Mouse (Mus musculus) left cerebral cortex, postnatal 36 days (tissue): Measurements from ENCODE around the gene Tmem41b. TPM values are rescaled to one million over a fixed set of nuclear protein-coding genes. Genes with fewer than 3 reads are reported as not detected.
"Not testable (repeated sequence)": the region's sequence is repeated elsewhere in the genome, so short reads cannot be mapped to it uniquely, and the experiment has no call there.

Experiments
- DNase-seq, 2 experiments: peaks; one replicate each; pipeline ENCODE4 v3.0.0; 2021 to 2022; ENCODE audit warnings: low spot score in 2 of 2, mixed read lengths in 1 of 2
- intact Hi-C: fragments of 180-260 bp; cut with DNase I; formaldehyde crosslinking; loops from one replicate; pipeline ENCODE4 v1.15.1; 2025
- total RNA-seq, 2 experiments: library from RNA; stranded (reverse); gene quantifications; 2 replicates each; pipeline ENCODE4 v1.2.3; 2021

Tmem41b gene
- total RNA-seq: 10 to 100 TPM; 51.4 to 56.6 TPM

GRCm38 (mm10) chr7:109986775-109987174 lies at the start of gene Tmem41b:
Tmem41b (minus strand) TSS chr7:109986929.
- DNase-seq: not testable (repeated sequence)
- intact Hi-C loops: loop anchor here (1.0 to 2.0 kb wide), 2 partner anchors 32 to 74 kb away; partner anchors contain the start of genes Ipo7 and Zfp143

GRCm38 (mm10) chr7:110030342-110030741 lies 43.6 kb upstream of the Tmem41b start:
- no peak for DNase-seq
- intact Hi-C loops: no loop called here

- intact Hi-C loops: no loop called here
- DNase-seq: no peak
These were observed 42.1 kb upstream of the Tmem41b start for GRCm38 (mm10) chr7:110028826-110029225.

DNA sequence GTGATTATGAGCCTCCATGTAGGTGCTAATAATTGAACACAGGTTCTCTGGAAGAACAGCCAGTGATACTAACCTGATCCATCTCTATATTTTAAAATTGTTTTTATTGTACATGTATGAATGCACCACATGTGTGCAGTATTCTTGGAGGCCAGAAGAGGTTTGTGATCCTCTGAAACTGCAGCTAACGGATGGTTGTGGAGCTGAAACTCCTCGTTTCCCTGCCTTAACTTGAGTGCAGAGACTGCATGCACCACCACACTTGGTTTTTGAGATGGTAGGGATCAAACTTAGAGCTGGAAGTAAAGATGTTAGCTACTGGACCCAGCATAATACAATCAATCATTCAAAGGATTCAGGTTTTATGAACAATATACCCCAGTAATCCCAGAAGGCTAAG lies 39.9 kb upstream of the Tmem41b start:
- intact Hi-C loops: no loop called here
- DNase-seq: no peak

- intact Hi-C loops: no loop called here
- no peak for DNase-seq
These were observed 36.8 kb upstream of the Tmem41b start for GRCm38 (mm10) chr7:110023553-110023952.

DNA sequence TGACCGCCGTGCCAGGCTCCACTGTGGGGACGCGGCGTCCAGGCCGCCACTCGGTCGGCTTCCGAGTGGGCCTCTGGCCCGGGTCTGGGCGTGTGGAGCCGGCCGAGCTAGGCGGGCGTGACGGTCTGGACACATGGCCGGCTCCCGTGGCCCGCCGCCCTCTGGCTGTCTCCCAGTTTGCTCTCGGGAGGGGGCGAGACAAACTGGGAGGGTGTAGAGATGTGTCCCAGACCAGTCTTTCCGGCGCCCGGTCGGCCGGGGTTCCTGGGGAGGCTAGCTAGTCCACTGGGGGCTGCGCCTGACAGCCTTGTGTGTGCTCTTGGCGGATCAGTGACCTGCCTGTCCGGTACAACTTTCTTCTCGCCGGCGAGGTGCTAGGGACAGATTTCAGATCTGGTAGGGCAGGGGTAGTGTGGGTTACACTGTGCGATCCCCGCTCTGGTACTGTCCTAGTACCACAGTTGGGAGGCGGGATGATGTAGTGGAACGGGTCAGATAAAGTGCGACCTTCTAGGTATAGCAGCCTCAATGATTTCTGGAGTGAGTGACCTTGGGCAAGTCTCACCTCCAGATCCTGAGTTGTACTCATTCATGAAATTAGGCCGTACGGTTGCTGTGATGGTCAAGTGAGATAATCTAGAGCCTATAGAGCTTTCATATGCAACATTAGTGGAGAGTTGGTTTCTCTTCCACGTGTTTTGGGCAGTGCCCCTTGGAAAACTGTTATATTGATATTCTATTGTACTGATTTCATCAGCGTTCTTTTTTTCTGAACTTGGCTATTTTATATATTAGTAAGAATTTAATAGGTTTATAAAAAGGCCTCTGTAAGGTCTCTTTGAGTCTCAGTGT lies 32.1 kb upstream of the Tmem41b start:
- intact Hi-C loops: loop anchor here (1.0 kb wide), 2 partner anchors 33 to 42 kb away; partner anchors contain the start of genes Tmem41b and Zfp143
- peak; percentile 36 to 55 for DNase-seq

GRCm38 (mm10) chr7:110018117-110018630 lies 31.4 kb upstream of the Tmem41b start, which contains the start of gene Ipo7:
Ipo7 (plus strand) TSS chr7:110018274.
- intact Hi-C loops: loop anchor here (1.0 kb wide), 2 partner anchors 32 to 43 kb away; partner anchors contain the start of genes Tmem41b and Zfp143
- DNase-seq: peak; percentile 91 to 94

DNA sequence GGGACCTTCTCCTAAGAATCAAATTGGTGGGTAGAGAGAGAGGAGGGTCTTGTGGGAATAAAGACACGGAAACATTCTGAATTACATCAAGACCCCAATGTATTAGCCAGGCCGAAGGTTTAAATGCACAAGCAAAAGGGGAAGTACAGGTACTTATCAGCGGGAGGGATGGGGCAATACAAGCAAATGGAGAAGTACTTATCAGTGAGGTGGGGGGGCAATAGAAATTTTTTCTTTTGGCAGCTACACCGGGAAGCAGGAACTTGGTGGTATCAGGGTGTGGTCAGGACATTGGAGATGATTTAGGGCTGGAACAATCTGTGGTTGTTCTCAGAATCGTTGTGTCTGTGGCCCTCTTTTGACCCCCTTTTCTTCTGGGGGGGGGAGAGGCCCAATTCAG lies 27.5 kb upstream of the Tmem41b start:
- no peak for DNase-seq
- intact Hi-C loops: no loop called here

DNA sequence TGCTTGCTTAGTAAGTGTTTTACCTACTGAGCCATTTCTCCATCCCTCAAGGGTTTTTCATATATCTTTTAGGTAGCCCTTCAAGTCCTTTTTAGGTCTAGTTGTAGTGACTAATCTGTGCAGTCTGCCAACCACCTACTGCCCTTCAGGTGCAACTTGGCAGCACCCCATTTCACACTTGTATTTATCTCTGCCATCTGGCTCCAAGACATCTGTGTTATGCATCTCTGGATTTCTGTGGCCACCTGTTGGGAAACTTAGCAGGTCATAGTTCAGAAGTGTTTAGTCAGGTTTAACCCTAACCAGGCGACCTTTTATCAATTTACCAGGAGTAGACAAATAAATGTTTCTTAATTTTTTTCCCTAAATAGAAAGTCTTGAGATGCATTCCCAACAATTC lies 24.7 kb upstream of the Tmem41b start:
- intact Hi-C loops: no loop called here

DNA sequence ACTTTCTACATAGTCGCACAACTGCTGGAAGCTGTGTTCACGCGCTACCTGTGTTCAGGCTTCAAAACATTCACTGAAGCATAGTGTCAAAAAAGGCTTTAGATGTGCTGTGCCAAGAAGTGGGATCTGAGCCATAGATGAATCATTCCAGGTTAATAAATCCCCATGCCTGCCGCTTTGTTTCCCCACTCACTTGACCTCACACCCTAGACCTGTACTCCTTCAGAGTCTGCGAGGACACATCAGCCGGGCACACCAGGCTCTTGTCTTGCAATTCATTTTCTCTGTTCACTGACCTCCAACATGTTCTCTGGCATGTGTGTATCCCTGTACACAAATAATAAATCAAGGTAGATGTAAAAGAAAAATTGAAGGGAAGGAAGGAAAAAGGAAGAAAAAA lies 22.4 kb upstream of the Tmem41b start:
- intact Hi-C loops: no loop called here
- no peak for DNase-seq

More for the DNA sequence above, 24.7 kb upstream of the Tmem41b start:
- DNase-seq: no peak

DNA sequence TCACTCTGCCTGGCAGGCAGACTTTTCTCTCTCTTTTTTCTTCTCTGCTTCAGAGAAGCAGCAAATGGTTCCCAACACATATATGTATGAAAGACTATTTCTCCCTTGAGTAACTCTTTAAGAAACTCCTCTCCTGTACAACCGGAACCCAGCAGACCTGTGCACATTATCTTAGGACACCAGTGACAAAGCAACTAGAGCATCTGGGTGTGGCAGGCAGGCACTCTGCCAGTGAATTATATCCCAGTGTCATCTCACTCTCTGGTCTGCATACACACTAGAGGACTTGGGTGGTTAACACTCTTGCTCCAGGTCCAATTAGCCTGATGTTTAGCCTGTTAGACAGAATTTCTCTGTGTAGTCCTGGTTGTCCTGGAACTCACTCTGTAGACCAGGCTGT lies 21.8 kb upstream of the Tmem41b start:
- intact Hi-C loops: no loop called here
- no peak for DNase-seq

DNA sequence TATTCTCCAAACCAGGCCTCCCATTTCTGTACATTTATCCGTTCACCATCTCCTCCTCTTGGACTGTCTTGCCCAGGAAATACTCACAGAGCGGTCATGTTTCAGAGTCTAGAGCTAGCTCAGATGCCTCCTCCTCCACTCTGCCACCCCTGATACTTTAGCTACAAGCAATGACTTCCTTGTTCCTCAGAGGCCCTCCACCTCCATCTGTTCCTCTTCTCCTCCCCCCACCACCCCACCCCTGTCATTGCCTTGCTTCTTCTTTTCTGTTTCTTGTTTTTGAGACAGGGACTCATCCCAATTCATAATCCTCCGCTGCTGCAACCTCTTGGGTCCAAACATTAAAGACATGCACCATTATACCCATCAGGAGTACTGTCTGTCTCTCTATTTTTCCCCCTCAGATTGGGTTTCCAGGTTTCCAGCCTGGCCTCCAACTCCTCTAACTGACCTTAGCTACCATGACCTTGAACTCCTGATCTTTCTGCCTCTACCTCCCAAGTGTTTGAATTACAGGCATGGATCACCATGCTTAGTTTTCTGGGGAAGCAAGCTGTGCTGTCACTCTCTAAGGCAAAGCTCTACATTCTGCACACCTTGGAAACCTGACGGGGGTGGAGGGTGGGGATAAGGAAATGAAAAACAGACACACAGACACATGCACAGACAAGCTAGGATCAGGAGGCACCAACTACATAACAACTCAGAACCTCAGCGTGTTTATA lies 19.9 kb upstream of the Tmem41b start:
- no peak for DNase-seq
- intact Hi-C loops: no loop called here

- intact Hi-C loops: no loop called here
- no peak for DNase-seq
These were observed 19.2 kb upstream of the Tmem41b start for GRCm38 (mm10) chr7:110005976-110006375.

GRCm38 (mm10) chr7:110002968-110003367 lies 16.2 kb upstream of the Tmem41b start:
- peak; percentile 19 to 26 for DNase-seq
- intact Hi-C loops: no loop called here

- intact Hi-C loops: no loop called here
- DNase-seq: no peak
These were observed 15.4 kb upstream of the Tmem41b start for GRCm38 (mm10) chr7:110002092-110002491.

GRCm38 (mm10) chr7:109998388-109998787 lies 11.7 kb upstream of the Tmem41b start:
- DNase-seq: no peak

DNA sequence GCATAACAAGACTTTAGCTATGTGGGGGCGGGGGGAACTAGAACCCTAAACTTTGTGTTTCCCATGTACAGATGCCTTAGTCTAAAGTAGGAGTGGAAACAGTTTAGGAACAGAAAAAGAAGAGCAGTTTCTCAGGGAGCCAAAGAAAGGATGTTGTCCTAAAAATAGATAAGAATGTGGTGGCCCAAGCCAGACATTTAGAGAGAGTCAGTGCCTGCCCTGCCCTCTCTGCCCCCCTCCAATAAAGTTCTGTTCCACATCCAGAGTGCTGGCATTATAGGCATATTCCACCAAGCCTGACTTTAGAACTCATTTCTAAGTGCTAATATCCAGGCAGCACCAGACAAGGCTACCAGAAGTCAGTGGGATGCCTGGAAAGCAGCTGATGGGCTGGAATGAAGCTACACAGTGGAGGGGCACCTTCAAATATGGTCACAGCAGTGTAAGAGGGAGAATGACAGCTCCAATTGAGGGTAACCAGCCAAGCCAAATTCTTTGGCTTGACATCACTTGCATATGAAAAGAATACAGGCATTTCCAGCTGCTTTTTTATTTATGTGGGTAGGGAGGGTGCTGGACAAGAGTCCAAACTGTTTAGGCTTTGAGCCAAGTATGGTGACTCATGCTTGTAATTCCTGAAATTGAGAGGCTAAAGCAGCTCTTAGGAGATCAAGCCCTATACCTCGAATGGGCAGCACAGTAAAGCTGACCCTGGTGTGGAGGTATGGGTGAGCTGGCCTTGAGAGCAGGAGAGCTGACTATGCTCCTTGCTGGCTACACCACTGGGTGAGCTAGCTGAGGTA lies 6.6 kb upstream of the Tmem41b start:
- intact Hi-C loops: no loop called here
- no peak for DNase-seq

More at GRCm38 (mm10) chr7:109998388-109998787, 11.7 kb upstream of the Tmem41b start:
- intact Hi-C loops: no loop called here

GRCm38 (mm10) chr7:109991286-109991685 lies 4.6 kb upstream of the Tmem41b start:
- intact Hi-C loops: no loop called here
- DNase-seq: no peak

DNA sequence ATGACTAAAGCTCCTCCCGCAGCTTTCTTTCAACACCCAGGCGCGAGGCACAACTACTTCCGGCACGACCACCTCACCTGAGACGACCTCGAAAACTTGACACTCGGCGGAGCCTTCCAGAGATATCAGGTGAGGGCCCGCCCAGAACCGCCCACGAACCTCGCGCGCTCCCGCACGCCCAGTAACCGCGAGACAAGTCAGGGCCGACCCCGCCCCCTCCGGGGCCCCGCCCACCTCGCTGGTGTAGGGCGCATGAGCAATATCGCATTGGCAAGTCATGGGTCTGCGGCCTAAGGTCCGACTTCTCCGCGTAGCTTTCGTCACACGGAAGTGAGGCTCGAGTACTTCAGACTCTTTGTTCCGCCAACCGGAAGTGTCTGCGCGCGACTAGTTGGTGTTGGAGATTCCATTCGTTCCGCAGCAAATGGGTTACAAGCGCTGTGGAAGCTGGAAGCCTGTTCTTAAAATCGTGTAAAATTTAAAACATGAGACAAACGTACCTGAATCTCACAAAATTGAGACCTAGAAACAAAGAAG lies 528 bp downstream of the Tmem41b start:
- peak; percentile 98 to 99 for DNase-seq
- intact Hi-C loops: loop anchor here (1.0 to 2.0 kb wide), 2 partner anchors 32 to 75 kb away; partner anchors contain the start of genes Ipo7 and Zfp143
